Mouse (Mus musculus) testis, adult 2 months (tissue): ENCODE results near the gene Shf. TPM values are rescaled to one million over a fixed set of nuclear protein-coding genes. Genes with fewer than 3 reads are reported as not detected.
"Not testable (repeated sequence)": the region's sequence is repeated elsewhere in the genome, so short reads cannot be mapped to it uniquely, and the experiment has no call there.

Experiments
- H3K27ac ChIP-seq: fragments of 200-500 bp; 2 replicates; pipeline ENCODE4 v1.5.1; 2012; ENCODE audit warnings: low read depth, low read length; ENCODE audit not compliant: control insufficient read depth, insufficient read depth
- H3K27me3 ChIP-seq: fragments of 200-500 bp; 2 replicates; pipeline ENCODE4 v1.6.1; 2012; ENCODE audit warnings: mild to moderate bottlenecking, low read length, moderate library complexity; ENCODE audit not compliant: control insufficient read depth, insufficient read depth
- H3K36me3 ChIP-seq: fragments of 200-500 bp; 2 replicates; pipeline ENCODE4 v1.6.1; 2012; ENCODE audit warnings: mild to moderate bottlenecking, low read length; ENCODE audit not compliant: control insufficient read depth, insufficient read depth
- H3K4me1 ChIP-seq: fragments of 200-500 bp; 2 replicates; pipeline ENCODE4 v1.6.1; 2012; ENCODE audit warnings: low read length; ENCODE audit not compliant: control insufficient read depth, insufficient read depth
- H3K4me3 ChIP-seq: fragments of 200-500 bp; 2 replicates; pipeline ENCODE4 v1.5.1; 2012; ENCODE audit warnings: low read depth, mild to moderate bottlenecking, low read length, moderate library complexity, mixed read lengths; ENCODE audit not compliant: control insufficient read depth
- CTCF ChIP-seq: fragments of 200-500 bp; IDR thresholded peaks from 2 replicates; pipeline ENCODE4 v1.5.1; 2012; ENCODE audit warnings: low read depth, mild to moderate bottlenecking, inconsistent platforms, low read length, moderate library complexity; ENCODE audit not compliant: control insufficient read depth, insufficient read depth, insufficient replicate concordance
- POLR2A ChIP-seq: fragments of 200-500 bp; IDR thresholded peaks from 2 replicates; pipeline ENCODE4 v1.6.1; 2012; ENCODE audit warnings: low read depth, mild to moderate bottlenecking, inconsistent platforms, low read length, moderate library complexity; ENCODE audit not compliant: control insufficient read depth
- polyA plus RNA-seq: library from polyadenylated mRNA; depleted of rRNA; stranded (reverse); fragments of >200 nt; gene quantifications from 2 replicates; pipeline ENCODE4 v1.2.3, GENCODE M21; 2012

Gene Shf
- polyA plus RNA-seq, 1 experiment: 16.7 TPM

- H3K4me3 ChIP-seq: no peak overlapping the region
- no peak overlapping the region for H3K27ac ChIP-seq
- H3K27me3 ChIP-seq: no peaks in the 10 kb centered on the region
- TF ChIP-seq POLR2A (no peak), CTCF (no peak)
- no peaks in the 10 kb centered on the region for H3K36me3 ChIP-seq
- peaks cover 15% of the 10 kb centered on the region for H3K4me1 ChIP-seq
Measured at GRCm38 (mm10) chr2:122345106-122345893, 23.7 kb downstream of the Shf start.

- no peak overlapping the region for H3K4me3 ChIP-seq
- H3K27me3 ChIP-seq: no peaks in the 10 kb centered on the region
- TF ChIP-seq CTCF (no peak), POLR2A (no peak)
- no peaks in the 10 kb centered on the region for H3K4me1 ChIP-seq
- no peak overlapping the region for H3K27ac ChIP-seq
- H3K36me3 ChIP-seq: no peaks in the 10 kb centered on the region
Measured at GRCm38 (mm10) chr2:122337291-122337690, 31.7 kb downstream of the Shf start.

- Histone ChIP-seq H3K4me3 (no peak overlapping the region), H3K4me1 (no peaks in the 10 kb centered on the region), H3K27ac (no peak overlapping the region), H3K27me3 (no peaks in the 10 kb centered on the region), H3K36me3 (no peaks in the 10 kb centered on the region)
- TF ChIP-seq POLR2A: no peak
- TF ChIP-seq CTCF: no peak
Measured at GRCm38 (mm10) chr2:122334170-122334569, 34.8 kb downstream of the Shf start.

- no peaks in the 10 kb centered on the region for H3K27me3 ChIP-seq
- no peak overlapping the region for H3K4me3 ChIP-seq
- TF ChIP-seq CTCF (no peak), POLR2A (no peak)
- H3K4me1 ChIP-seq: no peaks in the 10 kb centered on the region
- H3K27ac ChIP-seq: no peak overlapping the region
- H3K36me3 ChIP-seq: no peaks in the 10 kb centered on the region
Measured at GRCm38 (mm10) chr2:122332222-122332621, 36.7 kb downstream of the Shf start.

- H3K27me3 ChIP-seq, H3K27ac ChIP-seq, H3K36me3 ChIP-seq, H3K4me1 ChIP-seq, H3K4me3 ChIP-seq: not testable (repeated sequence)
Measured at GRCm38 (mm10) chr2:122330317-122330716, 38.6 kb downstream of the Shf start.

- no peaks in the 10 kb centered on the region for H3K36me3 ChIP-seq
- no peaks in the 10 kb centered on the region for H3K4me1 ChIP-seq
- H3K4me3 ChIP-seq: no peak overlapping the region
- no peak overlapping the region for H3K27ac ChIP-seq
- H3K27me3 ChIP-seq: no peaks in the 10 kb centered on the region
- TF ChIP-seq CTCF (no peak), POLR2A (no peak)
Measured at GRCm38 (mm10) chr2:122327986-122328385, 41.0 kb downstream of the Shf start.

GRCm38 (mm10) chr2:122325361-122325760 is 43.6 kb downstream of the Shf start:
- no peaks in the 10 kb centered on the region for H3K27me3 ChIP-seq
- H3K36me3 ChIP-seq: no peaks in the 10 kb centered on the region
- no peak overlapping the region for H3K4me3 ChIP-seq
- no peak for TF ChIP-seq POLR2A
- TF ChIP-seq CTCF: no peak
- H3K4me1 ChIP-seq: no peaks in the 10 kb centered on the region
- no peak overlapping the region for H3K27ac ChIP-seq
